Mouse (Mus musculus) T-helper 17 cell (primary cell): ENCODE data around the gene Palm.

Source experiments
- in situ Hi-C, 2 experiments: fragments of 300-600 bp; cut with MboI, MseI; formaldehyde crosslinking; loops; 1 replicate in 1 of 2; 2 replicates in 1 of 2; pipeline ENCODE4 v1.15.1; 2025; ENCODE audit warnings: high pct_unique_total_duplicates in 2 of 2

The Palm gene

GRCm38 (mm10) chr10:79772320-79772719 lies 21.1 kb upstream of the Palm start:
- in situ Hi-C loops: no loop called here

- in situ Hi-C loops: no loop called here
Measured at GRCm38 (mm10) chr10:79773208-79773607, 20.2 kb upstream of the Palm start.

GRCm38 (mm10) chr10:79774486-79775279 lies 18.7 kb upstream of the Palm start:
- in situ Hi-C loops: loop anchor here in 1 of 2 experiments (5.0 kb wide), 1 partner anchor 77 kb away; no protein-coding TSS in a partner anchor

GRCm38 (mm10) chr10:79777103-79777531 lies 16.3 kb upstream of the Palm start, which contains the start of gene Fstl3:
Fstl3 (plus strand) TSS chr10:79777272.
- in situ Hi-C loops: loop anchor here in 1 of 2 experiments (5.0 kb wide), 1 partner anchor 80 kb away; no protein-coding TSS in a partner anchor

- in situ Hi-C loops: loop anchor here in 1 of 2 experiments (5.0 kb wide), 1 partner anchor 81 kb away; no protein-coding TSS in a partner anchor
Measured at GRCm38 (mm10) chr10:79778006-79778405, 15.4 kb upstream of the Palm start.

GRCm38 (mm10) chr10:79779193-79779592 lies 14.2 kb upstream of the Palm start:
- in situ Hi-C loops: loop anchor here in 1 of 2 experiments (5.0 kb wide), 1 partner anchor 82 kb away; no protein-coding TSS in a partner anchor

- in situ Hi-C loops: loop anchor here in 1 of 2 experiments (5.0 kb wide), 1 partner anchor 83 kb away; no protein-coding TSS in a partner anchor
Measured at GRCm38 (mm10) chr10:79779784-79780663, 13.3 kb upstream of the Palm start.

- in situ Hi-C loops: no loop called here
Measured at GRCm38 (mm10) chr10:79780664-79781015, 12.7 kb upstream of the Palm start.

- in situ Hi-C loops: no loop called here
Measured at GRCm38 (mm10) chr10:79781139-79781538, 12.2 kb upstream of the Palm start.

- in situ Hi-C loops: no loop called here
Measured at GRCm38 (mm10) chr10:79781956-79782355, 11.4 kb upstream of the Palm start.

- in situ Hi-C loops: no loop called here
Measured at GRCm38 (mm10) chr10:79783050-79783449, 10.3 kb upstream of the Palm start.

- in situ Hi-C loops: no loop called here
Measured at GRCm38 (mm10) chr10:79783920-79784800, 9.2 kb upstream of the Palm start.

GRCm38 (mm10) chr10:79788386-79789158 lies 4.8 kb upstream of the Palm start:
- in situ Hi-C loops: no loop called here

GRCm38 (mm10) chr10:79789581-79789980 lies 3.8 kb upstream of the Palm start:
- in situ Hi-C loops: no loop called here

- in situ Hi-C loops: no loop called here
Measured at GRCm38 (mm10) chr10:79790861-79791260, 2.5 kb upstream of the Palm start, which contains the start of gene Prss57. Prss57 (minus strand) TSS chr10:79790961.

- in situ Hi-C loops: no loop called here
Measured at GRCm38 (mm10) chr10:79792339-79793040, 882 bp upstream of the Palm start.

- in situ Hi-C loops: no loop called here
Measured at GRCm38 (mm10) chr10:79793738-79794490, 542 bp downstream of the Palm start.

GRCm38 (mm10) chr10:79794491-79794931 lies 1.1 kb downstream of the Palm start:
- in situ Hi-C loops: no loop called here

GRCm38 (mm10) chr10:79795905-79796304 lies 2.5 kb downstream of the Palm start:
- in situ Hi-C loops: no loop called here
